Mouse (Mus musculus): Measurements from ENCODE around the gene Diablo.

The Diablo gene

DNA sequence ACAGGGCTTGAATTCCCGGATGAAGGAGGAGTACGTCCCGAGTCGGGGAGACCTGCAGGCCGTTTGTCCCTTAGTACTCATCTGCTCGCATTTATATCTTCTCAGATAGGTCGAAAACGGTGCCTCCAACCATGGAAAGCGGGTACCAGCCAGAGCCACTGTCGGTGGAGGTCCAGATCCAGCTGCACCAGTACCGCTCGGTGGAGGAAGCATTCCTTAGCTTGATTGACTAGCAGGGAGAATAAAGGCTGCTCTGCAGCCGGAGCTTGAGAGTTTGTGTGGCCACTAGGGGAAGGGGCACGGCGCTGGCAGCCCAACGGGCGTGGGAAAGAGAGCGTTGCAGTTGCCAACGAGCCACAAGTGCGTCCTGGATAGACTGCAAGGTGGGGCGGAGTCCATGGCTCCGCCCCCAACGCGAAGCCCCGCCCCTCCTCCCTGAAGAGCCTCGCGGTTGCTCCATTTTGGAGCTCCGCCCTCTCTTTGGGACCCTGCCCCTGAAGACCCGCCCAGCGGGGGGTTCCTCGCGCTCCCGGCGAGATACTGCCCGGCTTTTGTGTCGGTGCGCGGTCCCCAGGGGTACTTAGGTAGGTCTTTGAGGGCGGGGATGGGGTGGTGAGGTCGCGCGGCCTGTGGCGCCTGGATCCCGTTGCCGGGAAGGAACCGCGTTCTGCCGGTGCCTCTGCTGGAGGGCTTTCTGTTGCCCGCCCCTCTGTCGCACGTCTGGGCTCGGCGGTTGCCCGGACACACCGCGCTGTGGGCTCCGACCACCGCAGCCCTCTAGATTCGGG is 15.8 kb downstream of the Diablo start:
- no peak for DNase-seq (ENCODE audit: extremely low read depth, insufficient read length, low spot score)

GRCm38 (mm10) chr5:123501973-123502372 is 22.0 kb downstream of the Diablo start:
- no peak for DNase-seq (ENCODE audit: extremely low read depth, insufficient read length, low spot score)

DNA sequence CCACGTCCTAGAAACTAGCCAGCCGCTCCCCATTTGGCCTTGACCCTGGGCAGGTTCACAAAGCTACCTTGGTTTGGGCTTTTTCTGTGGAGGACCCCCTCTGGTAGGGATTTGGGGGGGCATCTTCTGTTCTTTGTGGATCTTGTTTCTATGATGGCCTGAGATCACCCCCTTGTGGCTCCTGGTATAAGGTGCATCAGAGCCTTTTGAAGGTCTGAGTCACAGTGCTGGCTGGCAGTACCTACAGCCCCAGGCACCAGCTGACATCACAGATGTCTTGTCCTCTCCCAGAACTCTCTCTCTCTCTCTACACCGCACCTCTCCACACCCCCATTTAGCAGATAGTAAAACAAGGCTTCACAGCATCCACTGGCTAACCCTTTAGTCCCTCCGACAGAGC is 24.3 kb downstream of the Diablo start:
- no peak for DNase-seq (ENCODE audit: extremely low read depth, insufficient read length, low spot score)

DNA sequence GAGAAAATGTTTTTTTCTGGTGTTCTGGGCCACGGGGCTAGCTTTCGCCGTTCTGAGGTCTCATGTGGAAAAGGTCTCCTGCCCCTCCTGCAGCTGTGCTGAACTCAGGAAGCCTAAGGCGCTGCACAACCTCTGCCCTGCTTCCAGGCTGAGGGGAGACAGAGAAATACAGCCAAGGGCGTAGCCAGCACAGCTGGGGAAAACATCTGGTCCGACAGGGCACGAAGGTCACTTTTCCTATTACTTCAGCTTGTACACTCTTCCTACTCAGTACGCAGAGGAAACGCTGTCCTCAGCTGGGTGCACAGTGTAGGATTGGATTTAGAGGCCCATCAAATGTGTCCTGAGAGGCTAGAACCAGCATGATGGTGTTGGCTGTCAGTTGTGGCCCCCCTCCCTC is 34.0 kb downstream of the Diablo start:
- no peak for DNase-seq (ENCODE audit: extremely low read depth, insufficient read length, low spot score)

DNA sequence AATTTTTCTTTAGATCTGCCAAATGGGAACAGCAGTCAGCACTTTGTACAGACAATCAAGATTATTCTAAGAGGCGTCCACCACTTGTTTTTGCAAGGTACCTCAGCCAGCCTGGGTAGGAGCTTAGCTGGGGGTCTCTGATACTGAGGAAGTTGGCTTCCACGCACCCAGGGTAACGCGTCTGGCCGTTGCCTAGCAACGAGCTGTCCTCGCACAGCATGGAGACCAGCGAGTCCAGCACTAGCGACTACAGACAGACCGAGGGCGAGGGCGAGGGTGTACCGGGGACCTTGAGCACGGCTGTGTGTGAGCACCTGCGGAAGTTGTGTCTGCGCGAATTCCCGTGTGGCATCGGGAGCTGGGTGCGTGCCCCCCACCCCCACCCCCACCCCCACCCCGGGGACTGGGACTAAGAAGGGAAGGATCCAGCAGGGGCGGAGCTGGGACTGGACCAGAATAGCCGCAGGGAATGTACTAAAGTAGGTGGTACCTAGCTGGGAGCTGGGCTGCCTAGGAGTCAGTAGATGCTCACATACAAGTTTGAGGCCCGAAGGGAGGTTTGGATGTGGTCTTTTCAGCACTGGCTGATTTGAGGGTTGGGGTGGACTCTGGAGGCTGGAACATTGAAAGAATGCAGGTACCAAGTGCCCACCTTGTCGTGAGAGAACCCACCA is 34.7 kb downstream of the Diablo start, which contains the start of the genes Lrrc43 and Il31:
Lrrc43 (plus strand) TSS at position 194 of the 674 bp plus-strand sequence.
Il31 (minus strand) TSS at position 378 of the 674 bp plus-strand sequence.
- no peak for DNase-seq (ENCODE audit: extremely low read depth, insufficient read length, low spot score)

DNA sequence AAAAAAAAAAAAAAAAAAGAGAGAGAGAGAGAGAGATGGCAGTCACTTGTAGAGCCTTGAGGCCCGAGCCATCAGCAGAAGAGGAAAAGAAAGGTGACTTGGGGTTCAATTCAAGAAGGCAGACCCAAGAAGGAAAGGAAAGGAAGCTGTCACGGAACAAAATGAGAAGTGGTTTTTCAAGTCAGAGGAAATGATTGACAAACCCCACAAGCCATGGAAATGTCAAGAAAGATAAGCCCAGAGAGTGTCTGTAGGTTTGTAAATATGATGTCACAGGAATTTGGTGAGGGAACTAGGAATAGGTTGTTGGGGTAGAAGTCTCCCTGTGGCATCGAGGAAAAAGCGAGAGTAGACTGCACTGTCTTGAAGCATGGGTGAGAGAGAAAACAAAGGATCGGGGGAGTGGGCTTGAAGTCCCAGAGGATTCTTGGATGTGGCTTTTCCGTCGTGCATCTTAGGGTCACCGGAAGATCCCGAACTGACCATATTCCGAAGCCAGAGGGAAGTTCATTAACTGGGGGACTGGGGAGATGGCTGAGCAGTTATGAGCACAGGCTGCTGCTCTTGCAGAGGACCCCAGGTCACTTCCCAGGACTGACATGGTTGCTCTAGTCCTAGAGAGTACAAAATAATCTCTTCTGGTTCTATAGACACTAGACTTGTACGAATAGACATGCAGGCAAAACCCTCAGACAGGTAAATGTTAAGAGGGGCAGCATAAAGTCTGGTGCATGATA is 36.1 kb downstream of the Diablo start:
- DNase-seq (ENCODE audit: extremely low read depth, insufficient read length, low spot score), result no peak

- no peak for DNase-seq (ENCODE audit: extremely low read depth, insufficient read length, low spot score)
These were observed 50.2 kb downstream of the Diablo start for GRCm38 (mm10) chr5:123473817-123474216.

- DNase-seq (ENCODE audit: extremely low read depth, insufficient read length, low spot score), result no peak
These were observed 53.1 kb downstream of the Diablo start for GRCm38 (mm10) chr5:123470784-123471400.

DNA sequence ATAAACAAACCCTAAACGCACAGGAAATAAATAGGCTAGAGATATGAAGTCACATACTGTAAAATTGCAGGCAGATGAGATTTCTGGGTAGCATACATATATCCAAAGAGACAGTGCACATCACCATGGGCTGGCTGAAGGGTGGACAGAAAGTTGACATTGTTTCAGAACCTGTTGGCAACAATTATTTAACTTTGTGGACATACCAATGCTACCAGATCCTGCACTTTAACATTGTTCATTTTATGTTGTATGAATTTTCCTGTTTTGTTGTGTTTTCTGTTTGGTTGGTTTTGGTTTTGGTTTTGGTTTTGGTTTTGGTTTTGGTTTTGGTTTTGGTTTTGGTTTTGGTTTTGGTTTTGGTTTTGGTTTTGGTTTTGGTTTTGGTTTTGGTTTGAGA is 59.3 kb downstream of the Diablo start:
- DNase-seq (ENCODE audit: extremely low read depth, insufficient read length, low spot score), result no peak

DNA sequence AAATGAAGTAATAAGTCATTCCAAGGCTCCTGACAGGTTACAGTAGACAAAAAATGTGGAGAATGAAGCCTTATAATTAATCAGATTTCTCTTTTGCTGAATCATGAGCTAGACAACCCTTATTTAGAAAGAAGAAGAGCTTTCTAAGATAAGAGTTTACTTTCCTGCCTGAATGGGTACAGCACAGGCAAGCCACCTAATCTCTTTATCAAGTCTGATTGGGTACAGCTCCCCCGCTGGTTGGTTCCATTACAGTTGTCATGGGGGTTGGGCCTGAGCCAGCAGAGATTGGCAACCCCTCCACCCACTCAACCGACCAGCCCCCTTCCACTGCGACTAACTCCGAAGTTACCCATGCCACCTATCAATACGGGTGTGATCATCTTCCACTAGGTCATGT is 62.6 kb downstream of the Diablo start:
- DNase-seq (ENCODE audit: extremely low read depth, insufficient read length, low spot score), result no peak
